Mouse (Mus musculus) erythroblast, embryonic 14.5 days (primary cell): ENCODE measurements around the gene Cldn14.

Experiments
- GATA1 ChIP-seq: IDR thresholded peaks from 2 replicates; pipeline ENCODE4 v1.6.1; 2012; ENCODE audit warnings: low read length, inconsistent platforms, mixed read lengths
- TAL1 ChIP-seq: IDR thresholded peaks from 3 replicates; pipeline ENCODE4 v1.6.1; 2012; ENCODE audit warnings: low read length, inconsistent platforms, mixed read lengths

DNA sequence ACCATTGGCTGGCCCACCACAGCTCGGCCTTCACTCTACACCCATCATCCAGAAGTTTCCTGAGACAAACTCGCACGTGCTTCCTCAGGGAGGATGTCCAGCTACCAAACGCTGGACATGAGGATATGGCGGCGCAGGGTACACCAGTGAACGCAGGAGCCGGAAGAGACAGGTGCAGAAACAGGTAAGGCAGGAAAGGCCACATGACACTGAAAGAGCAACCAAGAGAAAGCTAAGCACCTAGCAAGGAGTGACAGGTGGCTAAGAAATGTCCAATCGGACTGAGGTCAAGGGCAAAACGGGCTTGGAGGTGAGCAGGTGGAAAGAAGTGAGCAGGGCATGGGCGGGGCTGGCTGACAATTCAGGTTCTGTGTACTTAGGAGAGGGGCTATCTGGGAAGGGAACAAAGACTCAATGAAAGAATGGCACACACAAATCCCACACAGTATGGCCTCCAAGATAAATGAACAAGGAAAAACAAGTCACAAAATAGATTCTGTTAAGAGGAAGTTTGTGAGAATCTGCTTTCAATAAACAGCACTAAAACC is 47.5 kb downstream of the Cldn14 start:
- TF ChIP-seq GATA1 (no peak), TAL1 (no peak)
